Mouse (Mus musculus): ENCODE results near the gene Nrxn1. TPM values are rescaled to one million over a fixed set of nuclear protein-coding genes. Genes with fewer than 3 reads are reported as not detected.

Nrxn1 gene
- total RNA-seq, 2 experiments from 2014 or later = 630 to 637 TPM

DNA sequence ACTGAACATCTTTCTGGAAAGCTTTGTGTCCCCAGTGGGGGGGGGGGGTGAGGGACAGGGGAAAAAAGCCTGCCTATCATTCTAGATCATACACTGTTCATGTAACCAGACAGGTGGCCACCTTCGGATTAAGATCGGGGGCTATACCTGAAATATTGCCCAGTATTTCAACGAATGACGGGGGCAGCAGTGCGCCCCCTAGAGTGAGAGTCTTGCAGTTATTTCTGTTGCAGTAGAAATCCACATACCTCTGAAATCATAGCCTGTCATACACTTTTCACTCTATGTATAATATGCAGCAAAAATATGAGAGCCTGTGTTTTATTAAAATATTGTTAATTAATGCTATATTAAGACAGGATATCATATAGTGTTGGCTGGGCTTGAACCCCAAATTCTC is 636.1 kb downstream of the Nrxn1 start:
- intact Hi-C loops (cut with DNase I) = loop anchor here (10.0 kb wide), 1 partner anchor 128 kb away; no protein-coding TSS in a partner anchor
- DNase-seq = no peak

DNA sequence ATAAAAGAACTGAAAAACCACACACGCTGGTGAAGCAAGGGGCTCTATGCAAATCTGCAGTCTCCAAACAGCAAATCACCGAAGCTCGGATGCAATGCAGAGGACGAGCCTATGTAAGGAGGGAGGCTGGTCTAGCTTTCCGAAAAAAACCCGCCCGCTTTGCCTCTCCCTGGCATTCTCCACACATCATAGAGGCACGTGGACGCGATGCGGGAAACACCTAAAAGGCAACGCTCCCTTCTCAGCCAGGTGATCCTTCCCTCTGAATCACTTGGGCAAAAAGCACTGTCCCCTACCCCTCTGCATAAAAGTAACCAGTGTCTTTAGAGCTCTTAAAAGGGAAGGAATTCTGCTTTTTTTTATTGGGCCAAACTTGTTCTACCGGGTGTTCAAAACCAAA is 637.0 kb downstream of the Nrxn1 start:
- intact Hi-C loops (cut with DNase I) = loop anchor here (10.0 kb wide), 1 partner anchor 129 kb away; no protein-coding TSS in a partner anchor
- DNase-seq = peak; percentile 59

- peak; percentile 60 for DNase-seq
- intact Hi-C loops (cut with DNase I) = loop anchor here (10.0 kb wide), 1 partner anchor 129 kb away; no protein-coding TSS in a partner anchor
Observed at GRCm38 (mm10) chr17:90455409-90455775, 637.5 kb downstream of the Nrxn1 start.

GRCm38 (mm10) chr17:90454738-90455408 is 638.0 kb downstream of the Nrxn1 start:
- DNase-seq = peak; percentile 52
- intact Hi-C loops (cut with DNase I) = loop anchor here (10.0 kb wide), 1 partner anchor 130 kb away; no protein-coding TSS in a partner anchor

DNA sequence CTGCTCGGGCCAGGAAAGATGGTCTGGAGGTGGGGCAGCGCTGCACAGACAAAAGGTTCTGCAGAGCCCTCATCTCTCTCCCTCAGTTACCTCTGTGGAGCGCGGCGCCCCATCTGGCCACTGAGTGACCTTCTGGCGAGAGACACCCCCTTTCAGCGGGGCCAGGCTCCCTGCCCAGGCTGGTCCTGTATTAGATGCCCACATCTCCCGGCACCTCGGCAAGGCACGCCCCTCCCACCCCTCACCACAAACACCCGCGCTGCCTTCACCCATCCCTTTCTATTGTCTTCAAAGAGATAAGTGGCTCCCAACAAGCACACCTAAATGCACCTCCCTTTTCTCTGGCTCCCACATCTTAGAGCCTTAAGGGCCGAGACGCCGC is 638.5 kb downstream of the Nrxn1 start:
- DNase-seq = peak; percentile 88
- intact Hi-C loops (cut with DNase I) = loop anchor here (10.0 kb wide), 1 partner anchor 130 kb away; no protein-coding TSS in a partner anchor

GRCm38 (mm10) chr17:90453280-90453679 is 639.6 kb downstream of the Nrxn1 start:
- intact Hi-C loops (cut with DNase I) = loop anchor here (10.0 kb wide), 1 partner anchor 132 kb away; no protein-coding TSS in a partner anchor
- no peak for DNase-seq

- peak; percentile 25 for DNase-seq
- intact Hi-C loops (cut with DNase I) = loop anchor here (10.0 kb wide), 1 partner anchor 132 kb away; no protein-coding TSS in a partner anchor
Observed at GRCm38 (mm10) chr17:90452770-90453169, 640.1 kb downstream of the Nrxn1 start.

DNA sequence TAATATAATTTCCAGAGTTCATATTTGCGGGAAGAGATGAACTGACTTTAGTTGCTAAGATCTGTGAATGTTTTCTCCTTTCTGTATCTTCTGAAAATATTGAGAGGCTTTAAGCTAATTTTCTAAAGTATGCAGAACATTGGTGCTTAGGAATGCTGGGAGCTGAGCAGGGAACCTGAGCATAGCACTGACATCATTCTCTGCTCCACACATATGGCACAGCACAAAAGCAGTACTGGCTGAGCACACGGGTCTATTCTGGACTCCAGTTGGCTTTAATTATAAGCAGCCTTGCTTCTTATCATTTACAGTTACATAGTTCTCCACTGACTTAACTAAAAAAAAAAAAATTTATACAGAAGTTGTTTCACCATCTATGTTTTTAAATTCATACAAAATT is 641.5 kb downstream of the Nrxn1 start:
- no peak for DNase-seq
- intact Hi-C loops (cut with DNase I) = loop anchor here (10.0 kb wide), 1 partner anchor 133 kb away; no protein-coding TSS in a partner anchor

DNA sequence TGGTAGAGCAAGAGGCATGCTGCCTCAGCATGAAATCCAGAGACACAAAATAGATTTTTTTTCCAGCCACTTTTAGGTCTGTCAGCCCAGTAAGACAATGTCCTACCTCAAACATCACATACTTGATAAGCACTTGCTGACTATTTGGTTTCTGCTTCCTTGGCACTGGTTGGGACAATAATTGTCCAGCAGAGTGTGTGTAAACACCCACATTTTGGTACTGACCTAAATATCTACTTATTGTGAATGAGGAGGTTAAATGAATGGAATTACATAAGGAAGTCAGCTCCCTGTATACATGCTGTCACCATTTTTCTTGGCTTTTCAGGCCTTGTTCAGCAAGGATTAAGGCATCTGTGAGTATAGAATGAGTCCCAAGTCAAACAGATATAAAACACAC is 649.8 kb downstream of the Nrxn1 start:
- intact Hi-C loops (cut with DNase I) = no loop called here
- no peak for DNase-seq

DNA sequence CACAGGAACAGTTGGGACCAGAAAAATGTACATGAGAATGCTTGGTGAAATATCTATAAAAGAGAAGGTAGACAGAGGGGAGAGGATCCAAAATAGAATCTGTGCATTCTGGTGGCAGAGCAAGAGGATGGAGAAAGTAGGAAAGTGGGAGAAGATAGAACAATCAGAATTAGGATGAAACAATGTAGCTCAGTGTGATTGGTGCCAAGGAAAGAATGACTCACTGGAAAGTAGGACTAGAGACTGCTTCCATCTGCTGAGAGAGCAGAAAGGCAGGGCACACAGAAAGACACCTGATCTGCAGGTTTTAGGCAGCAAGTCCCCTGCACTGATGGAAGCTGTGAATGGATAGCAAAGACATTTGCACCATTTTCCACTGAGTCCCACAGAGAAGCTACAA is 657.0 kb downstream of the Nrxn1 start:
- intact Hi-C loops (cut with DNase I) = no loop called here
- no peak for DNase-seq

GRCm38 (mm10) chr17:90435371-90435770 is 657.5 kb downstream of the Nrxn1 start:
- no peak for DNase-seq
- intact Hi-C loops (cut with DNase I) = no loop called here

GRCm38 (mm10) chr17:90430211-90430610 is 662.7 kb downstream of the Nrxn1 start:
- intact Hi-C loops (cut with DNase I) = no loop called here
- DNase-seq = no peak

DNA sequence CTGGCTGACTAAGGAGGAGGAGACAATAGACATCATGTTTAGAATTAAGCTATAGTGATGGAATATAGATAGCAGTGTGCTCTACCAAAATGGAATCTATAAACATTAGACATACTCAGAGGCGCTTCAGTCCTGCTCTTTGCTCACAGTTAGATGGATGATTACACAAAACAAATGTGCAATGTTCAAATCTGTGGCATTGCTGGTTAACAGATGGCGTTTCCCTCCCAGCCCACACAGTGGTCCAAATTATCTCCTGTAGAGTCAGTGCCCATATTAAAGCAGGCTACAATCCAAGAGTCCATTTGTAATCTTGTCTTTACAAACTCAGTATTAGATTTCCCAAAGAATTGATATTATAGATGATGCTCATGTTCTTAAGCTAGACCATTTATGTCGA is 666.9 kb downstream of the Nrxn1 start:
- DNase-seq = peak; percentile 22

DNA sequence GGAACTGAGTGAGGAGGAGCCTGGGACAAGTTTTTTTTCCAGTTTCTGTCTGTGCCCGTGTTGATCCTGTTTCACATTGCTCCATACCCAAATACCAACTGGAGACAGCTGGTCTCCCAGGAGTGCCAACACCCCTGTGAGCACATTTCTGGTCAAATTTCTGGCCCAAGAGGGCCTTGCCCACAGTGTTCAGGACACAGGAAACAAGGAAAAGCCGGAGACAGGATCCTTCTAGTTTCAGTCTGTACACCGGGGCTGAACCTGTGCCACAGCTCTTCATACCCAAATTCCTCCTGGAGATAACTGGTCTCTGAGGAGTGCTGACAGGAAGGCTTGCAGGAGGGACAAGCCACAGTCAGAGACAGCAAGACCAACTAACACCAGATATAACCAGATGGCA is 670.3 kb downstream of the Nrxn1 start:
- DNase-seq = no peak

More for the DNA sequence above, 666.9 kb downstream of the Nrxn1 start:
- intact Hi-C loops (cut with DNase I) = no loop called here

DNA sequence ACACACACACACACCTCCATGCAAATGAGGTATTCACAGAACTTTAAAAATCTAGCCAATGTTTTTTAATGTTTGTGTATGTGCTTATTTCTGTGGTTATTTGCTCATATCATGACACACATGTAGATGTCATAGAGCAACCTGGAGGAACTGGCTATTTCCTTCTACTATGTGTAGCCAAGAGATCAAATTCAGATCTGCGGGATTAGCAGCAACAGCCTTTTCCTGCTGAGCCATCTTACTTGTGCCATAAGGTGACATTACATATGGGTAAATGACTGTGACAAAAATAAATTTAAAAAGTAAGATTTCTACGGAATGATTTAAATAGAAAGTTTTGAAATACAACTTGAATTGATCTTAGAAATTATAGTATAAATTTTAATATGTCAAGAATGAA is 672.1 kb downstream of the Nrxn1 start:
- intact Hi-C loops (cut with DNase I) = no loop called here
- DNase-seq = no peak

More for the DNA sequence above, 670.3 kb downstream of the Nrxn1 start:
- intact Hi-C loops (cut with DNase I) = no loop called here

DNA sequence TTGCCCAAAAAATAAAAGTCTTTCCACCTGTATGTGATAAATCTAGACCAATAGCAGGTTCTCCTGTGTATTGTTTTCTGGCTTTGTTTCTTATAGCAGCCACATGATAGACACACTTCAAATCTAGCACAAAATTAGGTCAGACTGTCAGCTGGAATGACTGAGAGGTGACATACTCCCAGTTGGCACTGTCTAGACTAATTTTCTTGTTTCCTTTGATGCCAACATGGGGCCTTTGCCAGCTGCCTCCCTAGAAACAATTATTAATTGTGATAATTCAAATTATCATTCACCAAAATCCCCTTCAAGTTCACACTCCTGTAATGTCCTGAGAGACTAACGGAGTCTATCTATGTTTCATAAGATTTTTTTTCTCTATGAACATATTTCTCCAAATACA is 673.3 kb downstream of the Nrxn1 start:
- no peak for DNase-seq

GRCm38 (mm10) chr17:90396357-90396756 is 696.5 kb downstream of the Nrxn1 start:
- intact Hi-C loops (cut with DNase I) = no loop called here
- DNase-seq = no peak

More for the DNA sequence above, 673.3 kb downstream of the Nrxn1 start:
- intact Hi-C loops (cut with DNase I) = no loop called here

DNA sequence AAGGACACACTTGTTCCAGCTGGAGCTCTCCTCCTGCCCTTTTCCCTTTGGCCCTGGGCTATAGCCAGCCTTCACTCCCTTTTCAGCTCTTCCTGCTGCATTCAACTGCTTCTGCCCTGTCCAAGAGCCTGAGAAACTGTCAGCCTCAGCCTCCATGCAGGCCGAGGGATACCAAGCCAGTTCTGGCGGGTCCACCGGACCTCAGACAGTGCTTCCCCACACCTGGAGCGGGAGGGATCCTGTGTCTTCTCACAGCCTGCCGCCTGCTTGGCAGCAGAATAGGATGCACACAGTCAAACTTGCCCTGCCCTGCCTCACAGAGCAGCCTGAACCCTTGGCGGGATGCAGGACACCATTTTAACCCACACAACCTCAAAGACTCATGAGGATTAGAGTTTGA is 698.3 kb downstream of the Nrxn1 start:
- DNase-seq = no peak
- intact Hi-C loops (cut with DNase I) = no loop called here

GRCm38 (mm10) chr17:90392751-90393150 is 700.1 kb downstream of the Nrxn1 start:
- intact Hi-C loops (cut with DNase I) = no loop called here
- peak; percentile 33 for DNase-seq

DNA sequence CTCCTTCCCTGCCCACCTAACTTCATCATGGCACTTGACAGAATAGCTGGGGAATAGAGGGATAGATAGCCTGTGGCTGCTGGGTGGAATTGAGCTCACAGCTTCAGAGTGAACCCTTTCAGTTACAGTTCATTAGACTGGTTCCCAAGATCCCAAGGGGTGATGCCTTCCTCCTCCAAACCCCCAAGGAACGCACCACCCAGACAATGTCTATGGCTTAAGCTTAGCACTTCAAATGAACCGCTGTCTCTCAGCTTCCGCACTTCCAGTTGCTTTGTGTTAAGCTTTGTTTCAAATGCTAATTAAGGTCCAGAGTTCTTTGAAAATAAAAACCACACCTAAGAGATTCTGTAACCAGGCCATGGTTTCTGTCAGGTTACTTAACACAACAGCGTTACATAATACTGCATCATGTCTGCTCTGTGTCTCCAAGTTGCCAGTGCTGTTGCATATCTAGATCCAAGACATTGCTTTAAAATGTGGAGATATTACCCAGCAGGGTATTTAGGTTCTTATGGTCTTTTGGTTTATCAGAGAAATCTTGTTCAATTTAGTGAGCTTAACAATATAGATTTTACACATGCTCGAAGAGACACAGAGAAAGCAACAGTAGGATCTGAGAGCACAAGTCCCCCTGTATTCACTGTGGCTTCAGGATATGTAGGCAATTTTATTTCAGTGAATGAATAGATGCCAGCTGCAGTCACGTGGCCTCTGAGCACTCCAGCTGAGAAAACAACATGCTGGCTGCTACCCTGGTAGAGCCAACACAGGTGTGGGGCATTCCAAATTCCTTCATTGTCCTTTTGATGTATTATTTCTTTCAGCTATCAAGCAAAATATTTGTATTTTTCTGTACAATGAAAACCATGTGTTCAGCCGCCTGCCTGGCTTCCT is 702.3 kb downstream of the Nrxn1 start:
- DNase-seq = no peak
- intact Hi-C loops (cut with DNase I) = no loop called here

DNA sequence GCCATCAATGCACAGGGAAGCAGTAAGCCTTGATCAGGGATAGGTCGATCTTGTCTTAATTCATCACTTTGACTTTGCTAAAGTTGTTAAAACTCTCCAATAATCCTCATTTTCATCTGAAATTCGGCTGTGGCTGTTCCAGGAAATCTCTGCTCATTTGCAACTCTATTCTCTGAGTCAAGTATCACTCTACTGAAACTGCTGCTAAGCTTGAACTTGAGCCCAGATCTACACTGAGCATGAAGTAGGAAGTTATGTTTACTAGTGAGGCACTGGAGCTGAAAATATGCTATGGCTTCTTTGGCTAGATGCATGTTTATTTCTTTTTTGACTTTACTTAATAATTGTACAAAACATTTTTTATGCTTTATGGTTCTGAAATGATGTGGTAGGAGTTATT is 708.0 kb downstream of the Nrxn1 start:
- intact Hi-C loops (cut with DNase I) = no loop called here
- no peak for DNase-seq
